Mouse (Mus musculus): ENCODE data around the gene Itpkb. TPM values are rescaled to one million over a fixed set of nuclear protein-coding genes. Genes with fewer than 3 reads are reported as not detected.

The Itpkb gene
- polyA plus RNA-seq, 1 experiment from 2014 or later, result 3.4 TPM

- no peak for ATAC-seq (replicated peaks; ENCODE audit: insufficient number of reproducible peaks, low FRiP score, low TSS enrichment, low read depth)
- H3K4me2 ChIP-seq (ENCODE audit: low read depth, low read length), result no peak overlapping the region
- peaks cover 2% of the 10 kb centered on the region; the same call in 1 of the 2 replicates for H3K4me1 ChIP-seq (ENCODE audit: control insufficient read depth, insufficient read depth, low read length)
- no peaks in the 10 kb centered on the region; the same call in 1 of the 2 replicates for H3K36me3 ChIP-seq (replicated peaks; ENCODE audit: control insufficient read depth, insufficient read depth, low read depth, low read length)
- H3K27me3 ChIP-seq (ENCODE audit: control insufficient read depth, insufficient read depth, low read length), result peaks cover 2% of the 10 kb centered on the region; the same call in 1 of the 2 replicates
- 84% methylated on average over 8 of the region's 8 CpGs for WGBS
- H3K9me3 ChIP-seq (replicated peaks; ENCODE audit: control insufficient read depth, low read length), result no peaks in the 10 kb centered on the region
- DNase-seq (ENCODE audit: low spot score), result no peak
- H3K9ac ChIP-seq (replicated peaks; ENCODE audit: low read length), result no peak overlapping the region
- H3K27ac ChIP-seq (replicated peaks; ENCODE audit: low read depth, low read length), result no peak overlapping the region
- no peak overlapping the region for H3K4me3 ChIP-seq (ENCODE audit: low read depth, low read length)
These were observed 8.1 kb downstream of the Itpkb start for GRCm38 (mm10) chr1:180338358-180338757.

GRCm38 (mm10) chr1:180339143-180339542 is 8.9 kb downstream of the Itpkb start:
- no peaks in the 10 kb centered on the region for H3K27me3 ChIP-seq (ENCODE audit: control insufficient read depth, insufficient read depth, low read length)
- H3K9ac ChIP-seq (replicated peaks; ENCODE audit: low read length), result no peak overlapping the region
- H3K36me3 ChIP-seq (replicated peaks; ENCODE audit: control insufficient read depth, insufficient read depth, low read depth, low read length), result no peaks in the 10 kb centered on the region; the same call in 1 of the 2 replicates
- H3K4me3 ChIP-seq (ENCODE audit: low read depth, low read length), result no peak overlapping the region
- H3K4me2 ChIP-seq (ENCODE audit: low read depth, low read length), result no peak overlapping the region
- DNase-seq (ENCODE audit: low spot score), result no peak
- no peaks in the 10 kb centered on the region for H3K4me1 ChIP-seq (ENCODE audit: control insufficient read depth, insufficient read depth, low read length)
- no peaks in the 10 kb centered on the region for H3K9me3 ChIP-seq (replicated peaks; ENCODE audit: control insufficient read depth, low read length)
- 90% methylated on average over 5 of the region's 5 CpGs for WGBS
- no peak overlapping the region for H3K27ac ChIP-seq (replicated peaks; ENCODE audit: low read depth, low read length)
- ATAC-seq (replicated peaks; ENCODE audit: insufficient number of reproducible peaks, low FRiP score, low TSS enrichment, low read depth), result no peak

- no peaks in the 10 kb centered on the region for H3K36me3 ChIP-seq (replicated peaks; ENCODE audit: control insufficient read depth, insufficient read depth, low read depth, low read length)
- H3K4me2 ChIP-seq (ENCODE audit: low read depth, low read length), result no peak overlapping the region
- DNase-seq (ENCODE audit: low spot score) (no peak), ATAC-seq (replicated peaks; ENCODE audit: insufficient number of reproducible peaks, low FRiP score, low TSS enrichment, low read depth) (no peak)
- no peak overlapping the region for H3K27ac ChIP-seq (replicated peaks; ENCODE audit: low read depth, low read length)
- H3K9me3 ChIP-seq (replicated peaks; ENCODE audit: control insufficient read depth, low read length), result no peaks in the 10 kb centered on the region
- H3K4me3 ChIP-seq (ENCODE audit: low read depth, low read length), result no peak overlapping the region
- no peak overlapping the region for H3K9ac ChIP-seq (replicated peaks; ENCODE audit: low read length)
- H3K27me3 ChIP-seq (ENCODE audit: control insufficient read depth, insufficient read depth, low read length), result no peaks in the 10 kb centered on the region
- H3K4me1 ChIP-seq (ENCODE audit: control insufficient read depth, insufficient read depth, low read length), result no peaks in the 10 kb centered on the region
- 81% methylated on average over 7 of the region's 7 CpGs for WGBS
These were observed 12.7 kb downstream of the Itpkb start for GRCm38 (mm10) chr1:180342944-180343343.

GRCm38 (mm10) chr1:180343434-180344210 is 13.3 kb downstream of the Itpkb start:
- ATAC-seq (replicated peaks; ENCODE audit: insufficient number of reproducible peaks, low FRiP score, low TSS enrichment, low read depth) (no peak), DNase-seq (ENCODE audit: low spot score) (no peak)
- Histone ChIP-seq H3K9me3 (replicated peaks; ENCODE audit: control insufficient read depth, low read length) (no peaks in the 10 kb centered on the region), H3K27me3 (ENCODE audit: control insufficient read depth, insufficient read depth, low read length) (no peaks in the 10 kb centered on the region), H3K4me2 (ENCODE audit: low read depth, low read length) (no peak overlapping the region), H3K36me3 (replicated peaks; ENCODE audit: control insufficient read depth, insufficient read depth, low read depth, low read length) (no peaks in the 10 kb centered on the region), H3K4me3 (ENCODE audit: low read depth, low read length) (no peak overlapping the region), H3K27ac (replicated peaks; ENCODE audit: low read depth, low read length) (no peak overlapping the region), H3K9ac (replicated peaks; ENCODE audit: low read length) (no peak overlapping the region), H3K4me1 (ENCODE audit: control insufficient read depth, insufficient read depth, low read length) (no peaks in the 10 kb centered on the region)
- WGBS, result 38% methylated on average over 8 of the region's 8 CpGs

DNA sequence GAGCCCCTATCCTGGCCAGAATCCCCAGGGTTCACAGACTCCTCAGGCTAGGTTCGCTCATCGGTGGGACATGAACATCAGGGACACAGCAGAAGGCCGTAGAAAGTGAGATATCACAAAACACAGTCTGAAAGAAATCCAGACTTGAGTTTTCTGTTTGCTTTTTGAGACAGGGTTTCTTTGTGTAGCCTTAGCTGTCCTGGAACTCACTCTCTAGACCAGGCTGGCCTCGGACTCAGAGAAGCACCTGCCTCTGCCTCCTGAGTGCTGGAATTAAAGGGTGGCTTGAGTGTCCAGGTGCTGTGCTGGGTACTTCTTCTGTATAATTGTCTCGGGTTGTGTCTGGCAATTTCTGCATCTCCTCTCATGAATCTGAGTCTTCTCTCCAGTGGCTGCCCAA is 14.8 kb downstream of the Itpkb start:
- no peaks in the 10 kb centered on the region for H3K4me1 ChIP-seq (ENCODE audit: control insufficient read depth, insufficient read depth, low read length)

DNA sequence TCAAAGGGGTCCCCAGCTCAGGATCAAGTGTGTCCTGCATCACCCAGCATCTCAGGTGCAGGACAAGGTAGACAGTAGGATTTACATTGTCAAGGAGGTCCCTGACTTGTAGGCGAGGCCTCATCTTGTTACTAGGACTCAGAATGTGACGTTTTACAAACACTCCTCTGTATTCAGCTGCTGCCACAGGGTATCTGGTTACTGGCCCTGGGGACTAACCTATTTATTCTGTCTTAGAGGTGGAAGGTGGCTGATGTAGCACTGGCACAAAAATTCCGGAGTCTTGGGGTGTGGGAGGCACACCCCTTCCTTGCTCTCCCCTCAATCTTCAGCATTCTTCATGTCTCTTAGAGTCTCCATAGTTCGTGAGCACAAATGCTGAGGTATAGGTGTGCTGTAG is 16.8 kb downstream of the Itpkb start:
- no peak overlapping the region for H3K27ac ChIP-seq (replicated peaks; ENCODE audit: low read depth, low read length)
- WGBS, result 40% methylated on average over 4 of the region's 4 CpGs

More for the DNA sequence above, 14.8 kb downstream of the Itpkb start:
- Histone ChIP-seq H3K4me3 (ENCODE audit: low read depth, low read length) (no peak overlapping the region), H3K4me2 (ENCODE audit: low read depth, low read length) (no peak overlapping the region), H3K9ac (replicated peaks; ENCODE audit: low read length) (no peak overlapping the region), H3K27me3 (ENCODE audit: control insufficient read depth, insufficient read depth, low read length) (no peaks in the 10 kb centered on the region), H3K36me3 (replicated peaks; ENCODE audit: control insufficient read depth, insufficient read depth, low read depth, low read length) (no peaks in the 10 kb centered on the region), H3K27ac (replicated peaks; ENCODE audit: low read depth, low read length) (no peak overlapping the region), H3K9me3 (replicated peaks; ENCODE audit: control insufficient read depth, low read length) (no peaks in the 10 kb centered on the region)
- WGBS, result 90% methylated on average over 5 of the region's 5 CpGs
- no peak for ATAC-seq (replicated peaks; ENCODE audit: insufficient number of reproducible peaks, low FRiP score, low TSS enrichment, low read depth)
- DNase-seq (ENCODE audit: low spot score), result no peak

DNA sequence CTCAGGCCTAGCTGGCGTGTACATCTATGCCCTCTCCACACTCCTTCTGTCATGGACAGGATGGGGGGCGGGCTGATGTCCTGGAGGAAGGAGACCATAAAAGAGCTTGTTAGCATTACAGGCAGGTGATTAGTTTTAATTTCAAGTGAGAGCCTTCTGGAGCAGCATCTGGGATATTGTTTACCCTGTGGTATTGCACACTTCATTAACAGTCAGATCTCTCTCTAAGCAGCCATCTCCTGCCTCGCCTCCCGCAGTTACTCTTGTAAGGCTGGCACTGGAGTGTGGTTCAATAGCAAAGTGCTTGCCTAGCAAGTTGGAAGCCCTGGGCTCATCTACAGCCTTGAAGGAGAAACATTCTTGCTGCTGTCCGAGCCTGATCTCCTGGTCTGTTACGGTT is 17.6 kb downstream of the Itpkb start:
- H3K9ac ChIP-seq (replicated peaks; ENCODE audit: low read length), result no peak overlapping the region
- no peak for ATAC-seq (replicated peaks; ENCODE audit: insufficient number of reproducible peaks, low FRiP score, low TSS enrichment, low read depth)
- WGBS, result 81% methylated on average over 6 of the region's 6 CpGs
- no peaks in the 10 kb centered on the region for H3K36me3 ChIP-seq (replicated peaks; ENCODE audit: control insufficient read depth, insufficient read depth, low read depth, low read length)
- no peak for DNase-seq (ENCODE audit: low spot score)
- no peak overlapping the region for H3K4me2 ChIP-seq (ENCODE audit: low read depth, low read length)
- no peak overlapping the region for H3K4me3 ChIP-seq (ENCODE audit: low read depth, low read length)
- H3K4me1 ChIP-seq (ENCODE audit: control insufficient read depth, insufficient read depth, low read length), result no peaks in the 10 kb centered on the region
- H3K9me3 ChIP-seq (replicated peaks; ENCODE audit: control insufficient read depth, low read length), result no peaks in the 10 kb centered on the region
- H3K27ac ChIP-seq (replicated peaks; ENCODE audit: low read depth, low read length), result no peak overlapping the region
- no peaks in the 10 kb centered on the region for H3K27me3 ChIP-seq (ENCODE audit: control insufficient read depth, insufficient read depth, low read length)

More for the DNA sequence above, 16.8 kb downstream of the Itpkb start:
- H3K4me2 ChIP-seq (ENCODE audit: low read depth, low read length), result no peak overlapping the region
- no peaks in the 10 kb centered on the region for H3K4me1 ChIP-seq (ENCODE audit: control insufficient read depth, insufficient read depth, low read length)
- DNase-seq (ENCODE audit: low spot score) (no peak), ATAC-seq (replicated peaks; ENCODE audit: insufficient number of reproducible peaks, low FRiP score, low TSS enrichment, low read depth) (peak; percentile 54; the same call in 1 of the 2 replicates)
- H3K36me3 ChIP-seq (replicated peaks; ENCODE audit: control insufficient read depth, insufficient read depth, low read depth, low read length), result no peaks in the 10 kb centered on the region
- no peaks in the 10 kb centered on the region for H3K27me3 ChIP-seq (ENCODE audit: control insufficient read depth, insufficient read depth, low read length)
- no peaks in the 10 kb centered on the region for H3K9me3 ChIP-seq (replicated peaks; ENCODE audit: control insufficient read depth, low read length)
- H3K9ac ChIP-seq (replicated peaks; ENCODE audit: low read length), result no peak overlapping the region
- H3K4me3 ChIP-seq (ENCODE audit: low read depth, low read length), result no peak overlapping the region

GRCm38 (mm10) chr1:180349090-180349489 is 18.8 kb downstream of the Itpkb start:
- no peak overlapping the region for H3K9ac ChIP-seq (replicated peaks; ENCODE audit: low read length)
- no peak overlapping the region for H3K4me3 ChIP-seq (ENCODE audit: low read depth, low read length)
- no peaks in the 10 kb centered on the region for H3K9me3 ChIP-seq (replicated peaks; ENCODE audit: control insufficient read depth, low read length)
- no peak overlapping the region for H3K4me2 ChIP-seq (ENCODE audit: low read depth, low read length)
- DNase-seq (ENCODE audit: low spot score) (no peak), ATAC-seq (replicated peaks; ENCODE audit: insufficient number of reproducible peaks, low FRiP score, low TSS enrichment, low read depth) (no peak)
- H3K27ac ChIP-seq (replicated peaks; ENCODE audit: low read depth, low read length), result no peak overlapping the region
- no peaks in the 10 kb centered on the region for H3K36me3 ChIP-seq (replicated peaks; ENCODE audit: control insufficient read depth, insufficient read depth, low read depth, low read length)
- H3K4me1 ChIP-seq (ENCODE audit: control insufficient read depth, insufficient read depth, low read length), result no peaks in the 10 kb centered on the region
- H3K27me3 ChIP-seq (ENCODE audit: control insufficient read depth, insufficient read depth, low read length), result no peaks in the 10 kb centered on the region

All from embryonic facial prominence, embryonic 11.5 days (tissue).